Mouse (Mus musculus) gastrocnemius, postnatal 36 days (tissue): ENCODE results near the gene Bcl2l13. TPM values are rescaled to one million over a fixed set of nuclear protein-coding genes. Genes with fewer than 3 reads are reported as not detected.
"Not testable (repeated sequence)": the region's sequence is repeated elsewhere in the genome, so short reads cannot be mapped to it uniquely, and the experiment has no call there.

Source experiments
- DNase-seq, 2 experiments: peaks; one replicate each; pipeline ENCODE4 v3.0.0; 2022
- intact Hi-C: fragments of 180-260 bp; cut with DNase I; formaldehyde crosslinking; loops from one replicate; pipeline ENCODE4 v1.15.1; 2025
- total RNA-seq, 2 experiments: library from RNA; stranded (reverse); gene quantifications; 2 replicates each; pipeline ENCODE4 v1.2.3; 2021

Bcl2l13 gene
- total RNA-seq, 2 experiments from 2014 or later: 59.6 to 67.3 TPM

DNA sequence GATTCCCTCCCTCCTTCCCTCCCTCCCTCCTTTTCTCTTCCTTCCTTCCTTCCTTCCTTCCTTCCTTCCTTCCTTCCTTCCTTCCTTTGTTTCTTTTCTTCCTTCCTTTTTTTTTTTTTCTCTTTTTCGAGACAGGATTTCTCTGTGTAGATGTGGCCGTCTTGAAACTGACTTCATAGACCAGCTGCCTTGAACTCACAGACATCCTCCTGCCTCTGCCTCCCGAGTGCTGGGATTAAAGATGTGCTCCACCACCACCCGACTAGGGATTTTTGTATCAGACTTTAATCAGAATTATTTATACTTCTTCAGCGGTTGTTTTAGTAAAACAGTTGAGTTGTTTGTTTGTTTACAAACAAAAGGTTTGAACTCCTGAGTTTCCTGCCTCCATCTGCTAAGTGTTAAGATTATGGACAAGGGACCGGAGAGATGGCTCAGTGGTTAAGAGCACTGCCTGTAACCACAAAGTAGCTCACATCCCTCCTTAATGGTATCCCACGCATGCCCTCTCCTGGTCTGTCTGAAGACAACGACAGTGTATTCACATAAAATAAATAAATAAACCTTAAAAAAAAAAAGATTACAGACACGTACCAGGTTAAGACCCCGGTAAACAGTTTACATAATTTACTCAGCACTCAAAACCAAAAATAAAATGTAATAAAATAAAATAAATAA is 12.9 kb upstream of the Bcl2l13 start:
- intact Hi-C loops: no loop called here
- DNase-seq: peak in 1 of 2 experiments; percentile 12

DNA sequence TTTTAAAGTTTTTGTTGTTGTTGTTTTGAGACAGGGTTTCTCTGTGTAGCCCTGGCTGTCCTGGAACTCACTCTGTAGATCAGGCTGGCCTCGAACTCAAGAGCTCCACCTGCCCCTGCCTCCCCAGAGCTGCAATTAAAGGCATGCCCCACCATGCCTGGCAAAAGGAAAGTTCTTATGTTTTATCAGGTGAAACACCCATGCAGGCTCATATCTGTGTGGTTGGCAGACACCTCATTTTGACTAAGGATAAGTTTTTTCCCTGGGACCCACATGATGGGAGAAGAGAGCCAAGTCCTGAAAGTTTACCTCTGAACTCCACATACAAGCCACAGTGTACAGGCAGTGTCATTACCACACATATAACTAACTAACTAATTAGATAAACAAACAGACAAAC is 6.0 kb upstream of the Bcl2l13 start:
- no peak for DNase-seq
- intact Hi-C loops: no loop called here

DNA sequence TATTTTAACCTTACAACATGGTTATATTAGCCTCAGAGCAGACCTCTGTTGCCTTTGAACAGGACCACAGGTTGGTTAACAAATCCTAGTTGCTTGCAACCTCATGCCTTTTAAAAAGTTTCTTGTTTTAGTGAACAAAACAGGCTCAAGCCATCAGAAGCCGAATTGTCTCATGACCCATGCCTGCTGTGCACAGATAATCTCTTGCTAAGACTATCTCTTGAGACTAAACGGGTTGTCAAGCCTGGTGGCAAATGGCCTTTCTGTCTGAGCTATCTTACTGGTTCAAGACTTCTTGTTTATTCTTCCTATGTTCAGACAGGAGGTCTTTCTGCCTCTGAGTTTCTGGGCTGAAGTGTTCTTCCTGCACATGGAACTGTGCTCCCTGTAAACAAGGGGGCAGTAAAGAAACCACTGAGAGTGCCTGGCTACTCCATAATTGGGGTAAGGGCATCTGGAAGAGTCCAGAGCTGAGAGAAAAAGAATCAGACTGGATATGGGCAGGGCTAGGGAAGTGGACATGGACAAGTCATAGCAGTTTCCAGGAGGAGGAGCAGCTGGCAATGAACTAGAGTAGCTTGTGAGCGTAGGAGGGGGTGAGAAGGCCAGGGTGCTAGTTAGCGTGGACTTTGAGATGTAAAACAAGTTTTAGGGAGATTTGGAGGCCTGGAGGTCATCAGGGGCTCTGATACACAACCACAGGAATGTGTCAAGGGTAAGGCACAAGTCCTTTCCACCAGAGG is 5.0 kb upstream of the Bcl2l13 start:
- intact Hi-C loops: no loop called here
- no peak for DNase-seq

DNA sequence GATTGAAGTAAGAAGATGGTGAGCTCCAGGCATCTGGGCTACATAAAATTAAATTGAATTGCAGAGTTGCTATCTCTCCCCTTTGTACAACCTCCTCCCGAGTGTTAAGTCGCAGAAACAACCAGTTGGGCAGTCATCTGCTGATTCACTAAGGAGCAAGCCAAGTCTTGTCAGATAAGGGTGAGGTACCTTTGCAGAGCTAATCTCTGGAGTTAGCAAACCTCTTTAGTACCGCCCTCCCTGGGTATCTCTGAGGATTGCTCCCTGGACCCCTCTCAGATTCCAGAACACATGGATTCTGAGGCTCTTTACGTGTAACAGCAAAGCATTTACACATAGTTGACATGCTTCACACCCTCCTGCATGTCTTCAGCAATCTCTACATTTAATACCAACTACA is 3.9 kb upstream of the Bcl2l13 start:
- intact Hi-C loops: no loop called here
- no peak for DNase-seq

DNA sequence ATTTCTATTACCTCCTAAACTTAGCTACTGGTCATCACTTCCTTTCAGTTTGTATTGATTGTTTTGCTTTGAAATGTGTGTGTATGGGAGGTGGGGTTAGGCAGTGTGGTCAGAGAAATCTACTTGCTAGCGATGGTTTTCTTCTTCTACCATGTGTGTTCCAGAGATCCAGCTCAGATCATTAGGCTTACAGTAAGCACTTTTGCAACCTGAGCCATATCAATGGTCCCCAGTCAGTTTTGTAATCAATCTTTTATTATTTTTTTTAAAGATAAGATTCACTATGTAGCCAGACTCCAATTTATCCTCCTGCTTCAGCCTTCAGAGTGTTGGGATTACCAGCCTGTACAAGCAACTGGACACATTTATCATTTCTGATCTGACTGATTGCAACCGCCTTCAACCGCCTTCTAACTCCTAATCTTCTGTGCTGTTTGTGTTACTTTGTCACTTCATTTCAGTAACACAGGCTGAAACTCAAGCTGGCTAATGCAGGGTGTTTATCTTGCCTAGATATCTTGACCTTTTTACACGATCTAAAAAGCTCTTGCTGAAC is 1.2 kb upstream of the Bcl2l13 start:
- no peak for DNase-seq
- intact Hi-C loops: no loop called here

DNA sequence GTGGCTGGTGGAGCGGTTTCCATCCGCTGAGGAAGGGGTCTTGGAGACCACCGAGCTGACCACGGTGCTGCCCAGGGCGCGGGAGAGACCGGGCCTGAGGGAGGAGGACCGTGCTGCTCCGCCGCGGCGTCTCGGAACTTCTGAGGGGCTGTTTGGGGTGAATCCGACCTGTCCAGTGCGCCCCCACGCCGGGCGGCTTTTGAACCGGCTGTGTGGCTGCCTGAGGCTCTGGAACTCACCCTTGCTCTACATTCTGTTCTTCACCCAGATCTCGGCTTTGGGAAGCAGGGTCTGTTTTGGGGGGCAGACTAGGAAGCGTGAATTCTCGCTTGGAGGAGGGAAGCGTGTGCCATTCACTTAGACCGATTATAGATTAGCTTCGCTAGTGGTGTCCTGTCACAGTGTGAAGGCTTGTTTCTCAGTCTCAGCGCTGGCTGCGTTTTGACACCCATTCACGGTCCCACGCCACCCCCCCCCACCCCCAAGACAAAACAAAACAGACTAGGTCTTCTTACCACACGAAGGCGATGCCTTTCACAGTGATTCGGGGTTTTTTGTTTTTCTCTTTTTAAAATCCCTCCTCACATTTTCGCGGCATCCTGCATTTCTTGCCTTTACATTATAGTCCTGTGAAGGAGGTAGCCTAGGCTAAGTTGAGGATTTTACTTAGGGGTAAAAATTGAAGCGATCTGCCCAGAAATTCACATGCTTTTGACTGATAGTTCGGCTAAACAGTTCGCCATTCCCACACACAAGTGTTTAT is 558 bp downstream of the Bcl2l13 start:
- intact Hi-C loops: no loop called here

DNA sequence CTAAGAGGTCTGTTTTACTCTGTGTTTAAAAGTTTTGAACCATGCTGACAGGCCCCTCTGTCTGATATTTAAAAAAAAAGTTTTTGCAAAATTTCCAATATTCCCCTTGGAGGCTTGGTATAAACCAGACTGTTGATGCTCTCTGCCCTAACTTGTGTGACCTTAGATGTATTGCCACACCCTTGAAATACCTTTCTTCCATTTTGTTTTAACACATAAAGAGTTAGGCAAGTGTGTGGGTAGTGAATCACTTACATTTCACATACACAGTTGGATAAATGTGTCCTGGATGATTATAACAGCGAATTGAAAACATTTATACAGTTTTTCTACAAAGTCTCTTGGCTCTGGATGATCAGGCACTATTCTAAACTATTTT is 1.1 kb downstream of the Bcl2l13 start:
- intact Hi-C loops: no loop called here
- no peak for DNase-seq

More for the DNA sequence above, 558 bp downstream of the Bcl2l13 start:
- DNase-seq: no peak

DNA sequence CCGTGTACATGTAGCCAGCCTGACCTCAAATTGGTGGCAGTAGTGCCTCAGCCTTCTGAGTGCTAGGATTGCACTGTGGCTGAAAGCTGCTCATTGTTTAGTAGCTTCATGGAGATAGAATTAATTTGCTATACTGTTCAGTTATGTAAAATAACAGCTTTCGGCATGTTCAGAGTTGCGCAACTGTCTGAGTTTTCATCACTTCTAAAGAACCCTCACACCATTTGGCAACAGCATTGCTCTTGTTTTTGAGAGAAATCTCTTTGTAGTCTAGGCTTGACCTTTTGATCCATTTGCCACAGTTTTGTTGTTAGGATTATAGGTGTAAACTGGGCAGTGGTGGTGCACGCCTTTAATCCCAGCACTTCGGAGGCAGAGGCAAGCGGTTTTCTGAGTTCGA is 4.2 kb downstream of the Bcl2l13 start:
- DNase-seq: no peak
- intact Hi-C loops: no loop called here

DNA sequence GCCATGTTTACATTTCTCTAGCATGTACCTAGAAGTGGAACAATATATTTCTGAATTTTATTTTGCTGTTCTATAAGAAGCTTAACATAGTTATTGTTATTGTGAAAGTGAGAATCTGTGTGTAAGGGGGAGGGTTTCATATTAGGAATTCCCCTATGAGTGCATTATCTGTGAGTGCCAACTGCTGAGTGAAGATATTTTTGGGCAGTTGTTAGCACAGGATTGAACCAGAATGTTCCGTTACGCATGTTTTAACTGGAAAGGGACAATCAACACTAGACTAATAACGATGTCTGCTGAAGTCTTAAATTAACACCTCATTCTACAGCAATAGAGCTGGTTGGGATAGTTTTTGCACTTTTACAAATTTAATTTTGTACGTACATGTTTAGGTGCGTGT is 5.7 kb downstream of the Bcl2l13 start:
- DNase-seq: no peak
- intact Hi-C loops: no loop called here

DNA sequence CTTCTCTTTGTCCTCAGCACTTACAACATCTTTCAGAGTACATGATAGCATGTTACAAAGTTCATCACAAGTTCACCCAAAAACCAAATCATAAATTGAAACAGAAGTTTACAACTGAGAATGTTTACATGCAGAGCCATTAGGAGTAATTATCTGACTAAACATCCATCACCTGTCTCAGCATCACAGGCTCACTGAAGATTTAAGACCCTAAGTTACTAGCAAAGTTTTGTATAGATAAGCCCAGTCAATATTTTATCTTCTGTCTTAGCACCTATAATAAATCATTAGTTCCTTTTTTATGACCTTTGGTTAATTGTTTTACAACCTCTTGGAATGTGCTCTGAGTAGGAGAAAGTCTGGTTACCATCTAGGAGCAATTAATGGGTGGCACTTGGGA is 14.7 kb downstream of the Bcl2l13 start:
- DNase-seq, intact Hi-C loops: not testable (repeated sequence)

DNA sequence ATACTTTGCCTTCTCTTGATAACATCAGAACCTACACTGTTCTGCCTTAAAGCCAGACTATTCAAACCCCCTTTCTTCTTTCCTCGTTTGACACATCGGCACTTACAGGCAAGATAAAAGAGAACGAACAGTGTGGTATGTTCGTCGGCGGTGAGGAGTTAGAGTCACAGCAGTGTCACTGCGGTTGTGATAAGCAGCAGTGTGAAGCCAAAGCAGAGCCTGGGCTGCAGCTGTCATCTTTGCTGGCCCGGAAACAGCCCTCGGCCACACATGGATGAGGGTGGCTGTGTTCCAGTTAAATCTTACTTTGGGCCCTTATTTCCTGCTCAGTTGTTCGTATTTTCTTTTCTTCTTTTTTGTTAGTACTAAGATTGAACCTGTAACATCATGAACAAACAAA is 18.4 kb downstream of the Bcl2l13 start:
- intact Hi-C loops: no loop called here
- DNase-seq: no peak

DNA sequence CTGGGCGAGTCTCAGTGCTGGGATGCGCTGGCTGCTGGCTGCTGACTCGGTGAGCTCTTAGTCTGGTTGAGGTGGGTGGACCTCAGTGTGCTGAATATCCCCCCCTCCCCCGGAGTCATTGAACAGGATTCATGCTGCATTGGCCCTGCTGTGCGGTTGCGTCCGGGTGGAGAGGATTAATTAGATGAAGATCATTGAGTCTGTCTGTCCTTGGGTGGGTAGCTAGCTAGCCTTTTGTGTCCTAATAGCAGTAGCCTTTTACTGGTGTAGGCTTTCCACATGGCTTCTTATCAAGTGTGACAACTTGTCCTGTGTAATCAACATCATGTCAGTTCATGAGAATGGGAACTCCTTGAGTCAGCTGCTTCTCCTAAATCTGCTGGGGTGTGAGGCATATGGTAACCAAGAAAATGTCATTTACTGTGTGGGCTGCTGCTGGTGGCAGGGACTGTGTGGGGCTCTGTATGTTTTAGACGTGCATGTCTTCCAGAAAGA is 22.3 kb downstream of the Bcl2l13 start:
- no peak for DNase-seq
- intact Hi-C loops: no loop called here

DNA sequence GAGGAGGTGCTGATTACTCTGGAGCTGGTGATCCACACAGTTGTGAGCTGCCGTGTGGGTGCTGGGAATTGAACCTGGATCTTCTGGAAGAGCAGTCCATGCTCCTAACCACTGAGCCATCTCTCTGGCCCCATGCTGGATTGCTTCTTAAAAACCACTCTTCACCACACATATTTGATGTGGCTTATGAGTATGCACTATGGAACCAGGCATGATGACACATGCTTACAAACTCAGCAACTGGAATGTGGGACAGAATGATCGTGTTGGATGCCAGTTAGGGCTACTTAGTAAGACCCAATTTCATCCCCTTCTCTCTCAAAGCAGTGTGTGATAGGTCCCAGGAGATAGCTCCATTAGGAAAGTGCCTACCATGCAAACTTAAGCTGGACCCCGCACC is 24.1 kb downstream of the Bcl2l13 start:
- DNase-seq: no peak
- intact Hi-C loops: no loop called here

DNA sequence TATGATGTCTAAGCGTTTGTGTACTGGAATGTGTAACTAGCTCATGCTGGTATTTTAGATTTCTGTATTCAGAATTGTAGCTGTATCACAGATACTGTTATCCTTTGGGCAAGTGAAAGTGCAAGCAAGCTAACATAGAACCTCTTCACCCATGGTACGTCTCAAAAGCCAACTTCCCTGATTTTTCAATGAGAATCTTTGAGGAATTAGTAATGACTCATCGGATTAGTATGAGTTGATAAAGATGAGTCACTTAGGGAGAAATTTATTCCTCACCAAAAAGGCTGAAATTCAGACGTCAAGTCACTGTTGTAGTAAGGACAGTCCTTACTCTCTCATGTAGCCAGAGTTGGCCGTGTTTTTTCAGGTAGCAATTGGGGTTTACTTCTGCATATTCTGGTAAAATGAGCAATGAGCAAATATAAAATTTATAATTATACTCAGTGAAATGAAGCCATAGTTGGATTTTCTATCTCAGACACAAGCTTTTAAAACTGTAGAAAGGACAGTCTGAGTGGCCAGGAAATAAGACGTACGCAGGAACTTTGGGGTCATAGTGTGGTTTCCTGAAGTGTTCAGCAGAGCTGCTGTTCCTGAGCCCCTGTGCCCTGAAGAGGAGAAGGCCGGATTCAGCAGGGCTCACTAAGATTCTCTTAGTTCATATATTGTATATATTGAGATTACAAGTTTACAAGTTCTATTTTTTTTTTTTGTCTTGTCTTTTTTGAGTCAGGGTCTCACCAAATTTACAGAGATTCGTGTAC is 30.2 kb downstream of the Bcl2l13 start:
- DNase-seq: no peak
- intact Hi-C loops: no loop called here

DNA sequence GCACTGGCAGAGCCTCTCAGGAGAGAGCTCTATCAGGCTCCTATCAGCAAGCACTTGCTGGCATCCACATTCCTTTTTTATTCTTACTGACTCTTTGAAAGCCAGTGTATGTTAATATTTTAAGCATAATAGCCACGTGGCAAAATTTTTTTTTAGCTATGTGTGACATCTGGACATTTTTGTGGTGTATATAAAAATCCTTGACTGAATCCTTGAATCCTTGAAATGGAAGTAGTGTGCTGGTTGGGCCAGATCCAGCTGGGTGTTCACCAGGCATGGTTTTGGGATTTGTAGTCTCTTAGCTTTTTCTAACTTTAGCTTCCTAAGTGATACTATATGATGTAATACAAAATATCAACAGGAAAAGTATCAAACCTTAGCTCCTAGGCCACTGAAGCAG is 32.8 kb downstream of the Bcl2l13 start:
- intact Hi-C loops: loop anchor here (1.0 kb wide), 1 partner anchor 18 kb away; no protein-coding TSS in a partner anchor
- no peak for DNase-seq

DNA sequence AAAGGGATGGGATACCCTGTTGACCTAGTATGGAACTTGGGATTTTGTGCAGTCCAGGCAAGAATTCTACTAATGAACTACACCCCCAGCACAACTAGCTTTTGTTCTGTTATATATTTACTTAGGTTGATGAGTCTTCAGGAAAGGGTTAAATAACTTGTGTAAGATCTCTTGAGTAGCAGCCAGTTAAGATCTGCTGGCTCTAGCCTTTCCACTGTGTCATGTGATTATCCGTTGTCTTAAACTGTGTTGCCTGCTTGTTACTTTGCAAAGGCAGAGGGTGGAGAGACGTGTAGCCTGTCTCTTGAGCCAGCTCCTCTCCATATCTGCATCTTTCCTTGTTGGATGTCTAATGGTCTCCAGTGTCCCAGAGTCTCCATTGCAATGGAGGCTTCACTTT is 35.3 kb downstream of the Bcl2l13 start:
- DNase-seq: no peak
- intact Hi-C loops: no loop called here

DNA sequence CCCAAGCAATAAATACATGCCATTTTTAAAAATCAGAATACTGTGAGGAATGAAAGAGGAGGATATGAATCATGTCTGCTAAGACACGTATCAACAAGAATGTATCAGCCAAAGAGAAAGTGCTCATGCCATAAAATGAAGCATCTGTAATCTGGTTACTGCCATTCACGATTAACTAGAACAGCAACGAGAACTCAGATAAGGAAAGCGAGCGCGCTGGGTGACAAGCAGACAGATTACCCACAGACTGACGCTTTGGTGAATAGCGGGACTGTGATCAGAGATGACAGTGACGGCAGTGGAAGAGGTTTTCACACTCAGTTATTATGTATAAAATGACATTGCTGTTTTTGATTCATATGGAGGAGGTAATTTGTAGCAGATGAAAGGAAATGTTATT is 37.9 kb downstream of the Bcl2l13 start:
- intact Hi-C loops: no loop called here

DNA sequence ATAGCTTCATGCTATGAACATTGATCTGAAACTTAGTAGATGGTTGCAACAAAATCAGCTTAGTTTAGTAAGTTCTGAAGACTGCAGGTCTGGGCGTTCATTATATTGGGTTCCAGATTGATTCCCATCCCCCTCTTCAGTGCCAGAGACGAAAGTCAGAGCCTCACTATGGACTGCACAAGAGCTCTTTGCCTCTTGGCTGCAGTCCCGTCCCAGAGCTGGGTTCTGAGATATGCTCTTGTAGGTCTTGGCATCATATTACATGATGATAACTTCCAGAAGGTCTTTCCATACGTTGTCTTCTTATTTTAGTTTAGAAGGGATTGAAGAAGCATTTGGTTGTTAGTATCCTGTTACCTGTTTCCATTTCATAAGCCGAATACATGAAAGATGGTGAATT is 43.0 kb downstream of the Bcl2l13 start:
- DNase-seq: no peak
- intact Hi-C loops: no loop called here

More for the DNA sequence above, 37.9 kb downstream of the Bcl2l13 start:
- no peak for DNase-seq

DNA sequence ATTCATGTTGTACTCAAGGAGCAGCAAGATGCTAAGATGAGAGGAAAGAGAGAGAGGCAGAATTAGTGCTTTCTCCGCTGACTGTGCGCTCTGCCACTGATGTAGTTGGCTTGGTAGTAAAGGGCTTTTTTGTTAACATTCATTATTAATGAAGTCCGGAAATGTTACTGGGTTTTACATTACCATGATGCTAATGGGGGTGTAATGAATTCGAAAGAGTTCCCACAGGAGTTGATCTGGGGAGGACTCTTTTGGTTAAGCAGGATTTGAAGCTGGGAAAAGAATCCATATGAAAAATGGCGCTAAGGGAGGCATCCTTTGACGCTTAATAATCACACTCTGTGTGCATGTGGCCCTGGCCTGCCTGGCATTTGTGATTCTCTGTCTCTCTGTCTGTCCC is 48.4 kb downstream of the Bcl2l13 start:
- no peak for DNase-seq
- intact Hi-C loops: no loop called here

DNA sequence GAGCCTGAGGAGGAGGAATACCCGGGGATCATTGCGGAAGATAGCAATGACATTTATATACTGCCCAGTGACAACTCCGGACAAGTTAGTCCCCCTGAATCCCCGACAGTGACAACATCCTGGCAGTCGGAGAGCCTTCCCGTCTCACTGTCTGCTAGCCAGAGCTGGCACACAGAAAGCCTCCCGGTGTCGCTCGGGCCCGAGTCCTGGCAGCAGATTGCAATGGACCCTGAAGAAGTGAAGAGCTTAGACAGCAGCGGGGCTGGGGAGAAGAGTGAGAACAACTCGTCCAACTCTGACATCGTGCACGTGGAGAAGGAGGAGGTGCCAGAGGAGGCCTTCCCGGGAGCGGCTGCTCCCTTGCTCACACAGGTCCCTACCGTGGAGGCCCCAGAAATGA is 50.7 kb downstream of the Bcl2l13 start:
- intact Hi-C loops: loop anchor here (1.0 kb wide), 1 partner anchor 17 kb away; no protein-coding TSS in a partner anchor
- DNase-seq: no peak
